Mouse (Mus musculus) E14TG2a.4 (cell line): ENCODE data around the gene Rbfox1.

Source experiments
- CTCF ChIP-seq: conservative IDR thresholded peaks from 2 replicates; pipeline ENCODE4 v1.5.1; 2014; ENCODE audit warnings: low read length
- NANOG ChIP-seq: IDR thresholded peaks from 2 replicates; pipeline ENCODE4 v1.6.1; 2014; ENCODE audit warnings: borderline replicate concordance, low read length, mixed read lengths
- POU5F1 ChIP-seq: IDR thresholded peaks from 2 replicates; pipeline ENCODE4 v1.6.1; 2014; ENCODE audit warnings: low read length, borderline replicate concordance

- TF ChIP-seq CTCF (no peak), POU5F1 (no peak), NANOG (no peak)
These were observed 68.0 kb downstream of the Rbfox1 start for GRCm38 (mm10) chr16:5953106-5953505.
